13 mouse cellular contexts compared by ENCODE assay signal in genomic region chr2:162889191-162889590, GRCm38 (mm10). TPM values are rescaled to one million over a fixed set of nuclear protein-coding genes. Genes with fewer than 3 reads are reported as not detected.
A peak's percentile ranks its signal among the peaks of the same experiment; 100 is the strongest.
DNase-seq lines count a peak whose midpoint lies in the region; ATAC-seq and TF ChIP-seq lines count a peak whose summit lies in the region.
"Had no signal": no experiment of that assay in that cellular context is flagged by ENCODE, and none has a peak within 500 bp of the region (broad histone marks: within the 10 kb centered on the region; RNA-seq: fewer than 3 reads in every experiment).

No protein-coding gene starts in this region.

- DNase-seq in 3T3-L1 (ENCODE audit: low read depth, low spot score), result peak; percentile 25
- peak; percentile 4 for DNase-seq in CD4-positive helper T cell, adult 2 months (ENCODE audit: low read depth, low spot score)
- DNase-seq in brain, embryonic 14.5 days (ENCODE audit: low read depth), result peak; percentile 54
- no peak for DNase-seq in thymus, adult 2 months
- DNase-seq: cerebellum, adult 11 months; heart, adult 18-20 months; lung, postnatal 36 days; thymus, postnatal 36 days had no signal

- no peak for TF ChIP-seq CTCF in brain, embryonic 14.5 days (IDR thresholded peaks at IDR 0.05; ENCODE audit: borderline replicate concordance, extremely low read depth, insufficient read depth, insufficient read length)
- TF ChIP-seq CTCF in thymus, adult 2 months (IDR thresholded peaks at IDR 0.05; ENCODE audit: borderline replicate concordance, control insufficient read depth, extremely low read depth, insufficient read depth, low read length, poor library complexity), result no peak

- H3K4me3 ChIP-seq in intestine, embryonic 15.5 days (replicated peaks), result no peak overlapping the region
- no peak overlapping the region for H3K4me3 ChIP-seq in intestine, embryonic 16.5 days (ENCODE audit: low read length)
- no peak overlapping the region for H3K4me3 ChIP-seq in thymus, adult 2 months (ENCODE audit: control insufficient read depth, insufficient read depth, low read length)
- no peak overlapping the region for H3K4me3 ChIP-seq in liver, embryonic 12.5 days
- H3K4me3 ChIP-seq: hindbrain, embryonic 10.5 days; neural tube, embryonic 12.5 days had no signal

- H3K9me3 ChIP-seq in intestine, embryonic 15.5 days, result no peaks in the 10 kb centered on the region
- no peaks in the 10 kb centered on the region for H3K9me3 ChIP-seq in intestine, embryonic 16.5 days (ENCODE audit: control insufficient read depth, low read length)
- no peaks in the 10 kb centered on the region for H3K9me3 ChIP-seq in liver, embryonic 12.5 days (replicated peaks)
- H3K9me3 ChIP-seq: hindbrain, embryonic 10.5 days; neural tube, embryonic 12.5 days had no signal

- H3K27ac ChIP-seq in intestine, embryonic 15.5 days, result no peak overlapping the region
- H3K27ac ChIP-seq in intestine, embryonic 16.5 days (ENCODE audit: low read length), result no peak overlapping the region
- H3K27ac ChIP-seq in thymus, adult 2 months (ENCODE audit: control insufficient read depth, insufficient read depth, low read length), result no peak overlapping the region
- H3K27ac ChIP-seq in liver, embryonic 12.5 days, result no peak overlapping the region
- H3K27ac ChIP-seq: hindbrain, embryonic 10.5 days; neural tube, embryonic 12.5 days had no signal

- no peaks in the 10 kb centered on the region for H3K27me3 ChIP-seq in intestine, embryonic 15.5 days (replicated peaks)
- H3K27me3 ChIP-seq in intestine, embryonic 16.5 days (replicated peaks; ENCODE audit: control insufficient read depth, insufficient read depth, low read length), result no peaks in the 10 kb centered on the region
- H3K27me3 ChIP-seq in thymus, adult 2 months (ENCODE audit: control insufficient read depth, insufficient read depth, low read length), result no peaks in the 10 kb centered on the region
- no peaks in the 10 kb centered on the region for H3K27me3 ChIP-seq in liver, embryonic 12.5 days (replicated peaks)
- H3K27me3 ChIP-seq: neural tube, embryonic 12.5 days had no signal

- TF ChIP-seq POLR2A in brain, embryonic 14.5 days (IDR thresholded peaks at IDR 0.05; ENCODE audit: borderline replicate concordance, extremely low read depth, insufficient read depth, insufficient read length, poor library complexity, severe bottlenecking), result no peak
- TF ChIP-seq POLR2A in thymus, adult 2 months (IDR thresholded peaks at IDR 0.05; ENCODE audit: control insufficient read depth, extremely low read depth, insufficient read depth, low read length, poor library complexity), result no peak

- ATAC-seq in intestine, embryonic 15.5 days, result peak; percentile 48; the same call in 1 of the 2 replicates
- ATAC-seq in intestine, embryonic 16.5 days, result no peak
- no peak for ATAC-seq in liver, embryonic 12.5 days

- H3K9ac ChIP-seq in intestine, embryonic 15.5 days, result no peak overlapping the region
- H3K9ac ChIP-seq in intestine, embryonic 16.5 days (ENCODE audit: low read depth, low read length), result no peak overlapping the region
- no peak overlapping the region for H3K9ac ChIP-seq in liver, embryonic 12.5 days
- H3K9ac ChIP-seq: neural tube, embryonic 12.5 days had no signal

- 63% methylated on average over 7 of the region's 7 CpGs for WGBS in intestine, embryonic 15.5 days
- 63% methylated on average over 7 of the region's 7 CpGs for WGBS in intestine, embryonic 16.5 days
- WGBS in thymus, adult 2 months, result 77% methylated on average over 7 of the region's 7 CpGs
- 58% methylated on average over 7 of the region's 7 CpGs for WGBS in liver, embryonic 12.5 days (ENCODE audit: insufficient replicate concordance)

- no peaks in the 10 kb centered on the region for H3K36me3 ChIP-seq in intestine, embryonic 15.5 days
- no peaks in the 10 kb centered on the region for H3K36me3 ChIP-seq in intestine, embryonic 16.5 days (ENCODE audit: control insufficient read depth, insufficient read depth, low read length)
- no peaks in the 10 kb centered on the region for H3K36me3 ChIP-seq in thymus, adult 2 months (ENCODE audit: control insufficient read depth, insufficient read depth, low read length)
- no peaks in the 10 kb centered on the region for H3K36me3 ChIP-seq in liver, embryonic 12.5 days
- H3K36me3 ChIP-seq: hindbrain, embryonic 10.5 days; neural tube, embryonic 12.5 days had no signal

- no peaks in the 10 kb centered on the region for H3K4me1 ChIP-seq in intestine, embryonic 15.5 days (replicated peaks)
- no peaks in the 10 kb centered on the region for H3K4me1 ChIP-seq in intestine, embryonic 16.5 days (ENCODE audit: control insufficient read depth, insufficient read depth, low read length)
- no peaks in the 10 kb centered on the region for H3K4me1 ChIP-seq in thymus, adult 2 months (replicated peaks; ENCODE audit: control insufficient read depth, insufficient read depth, low read length)
- H3K4me1 ChIP-seq in liver, embryonic 12.5 days, result no peaks in the 10 kb centered on the region
- H3K4me1 ChIP-seq: neural tube, embryonic 12.5 days had no signal

- no peak overlapping the region for H3K4me2 ChIP-seq in intestine, embryonic 15.5 days (replicated peaks)
- H3K4me2 ChIP-seq in intestine, embryonic 16.5 days (ENCODE audit: low read depth, low read length), result no peak overlapping the region
- no peak overlapping the region for H3K4me2 ChIP-seq in liver, embryonic 12.5 days
- H3K4me2 ChIP-seq: neural tube, embryonic 12.5 days had no signal

RNA-seq across cellular contexts. Expression of gene Srsf6, which starts 42.1 kb away (rescaled TPM):
- 184 and 196 TPM in 2 replicates for polyA plus RNA-seq in intestine, embryonic 15.5 days (2015; fragmentation: Nextera tagmentation; extraction: Ambion mirVana)
- 156 and 159 TPM in 2 replicates for polyA plus RNA-seq in intestine, embryonic 16.5 days (2015; fragmentation: Nextera tagmentation; extraction: Ambion mirVana)
- 311 and 398 TPM in 2 replicates for polyA plus RNA-seq in brain, embryonic 14.5 days (2012; rRNA removed)
- 194 and 237 TPM in 2 replicates for polyA plus RNA-seq in thymus, adult 2 months (2012; rRNA removed)
- 168 and 174 TPM in 2 replicates for polyA plus RNA-seq in liver, embryonic 12.5 days (2016; fragmentation: Nextera tagmentation; extraction: Ambion mirVana)

RNA-seq across cellular contexts. Expression of gene L3mbtl1, which starts 54.1 kb away (rescaled TPM):
- 0.11 and 0.18 TPM in 2 replicates for polyA plus RNA-seq in intestine, embryonic 15.5 days (2015; fragmentation: Nextera tagmentation; extraction: Ambion mirVana)
- polyA plus RNA-seq in intestine, embryonic 16.5 days (2015; fragmentation: Nextera tagmentation; extraction: Ambion mirVana), result 0.09 TPM in 2 replicates
- 3.6 and 5.2 TPM in 2 replicates for polyA plus RNA-seq in brain, embryonic 14.5 days (2012; rRNA removed)
- 0.19 and 0.36 TPM in 2 replicates for polyA plus RNA-seq in thymus, adult 2 months (2012; rRNA removed)
- 0.06 and 0.08 TPM in 2 replicates for polyA plus RNA-seq in liver, embryonic 12.5 days (2016; fragmentation: Nextera tagmentation; extraction: Ambion mirVana)
